8 mouse cellular contexts compared by ENCODE assay signal in the genomic region with DNA sequence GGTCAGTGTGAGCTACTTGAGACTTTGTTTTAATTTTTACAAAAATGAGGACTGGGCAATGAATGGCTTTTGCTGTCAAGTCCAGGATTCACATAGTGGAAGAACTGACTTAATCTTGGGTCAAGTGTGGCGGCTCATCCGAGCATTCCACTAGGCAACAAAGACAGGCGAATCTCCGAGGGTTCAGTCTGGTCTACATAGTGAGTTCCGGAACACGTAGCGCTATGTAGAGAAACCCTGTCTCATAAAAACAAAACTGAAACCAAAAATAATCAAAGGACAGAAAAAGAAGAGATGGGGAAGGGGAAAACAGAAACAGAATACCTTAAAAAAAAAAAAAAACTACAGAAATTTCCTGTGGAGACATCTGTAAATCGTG. TPM values are rescaled to one million over a fixed set of nuclear protein-coding genes. Genes with fewer than 3 reads are reported as not detected.
DNase-seq lines count a peak whose midpoint lies in the region; ATAC-seq and TF ChIP-seq lines count a peak whose summit lies in the region.

No protein-coding gene starts in this region.

- no peak for TF ChIP-seq CTCF in heart, postnatal 0 days (IDR thresholded peaks at IDR 0.05; ENCODE audit: low read depth)

- H3K4me2 ChIP-seq in kidney, embryonic 15.5 days, result peak overlapping the region; percentile 68
- peak overlapping the region; percentile 64 for H3K4me2 ChIP-seq in heart, postnatal 0 days (ENCODE audit: low read depth, low read length)
- H3K4me2 ChIP-seq in midbrain, embryonic 12.5 days (replicated peaks), result peak overlapping the region; percentile 60; the same call in 1 of the 2 replicates

- no peak for ATAC-seq in kidney, embryonic 15.5 days (replicated peaks; ENCODE audit: low FRiP score)
- ATAC-seq in heart, postnatal 0 days (ENCODE audit: insufficient read depth, low read depth), result no peak
- ATAC-seq in midbrain, embryonic 12.5 days (ENCODE audit: low FRiP score, low read depth), result no peak

- 54% methylated on average over 8 of the region's 8 CpGs for WGBS in kidney, embryonic 15.5 days
- WGBS in heart, postnatal 0 days, result 40% methylated on average over 8 of the region's 8 CpGs
- WGBS in midbrain, embryonic 12.5 days, result 55% methylated on average over 8 of the region's 8 CpGs

- DNase-seq in kidney, adult 18-20 months, result no peak
- DNase-seq in MEL-GATA-1-ER (ENCODE audit: extremely low read depth, low read depth), result peak; percentile 22
- DNase-seq in heart, postnatal 0 days (ENCODE audit: low spot score), result no peak
- DNase-seq in embryo, embryonic 10.5 days (ENCODE audit: low spot score), result no peak
- no peak for DNase-seq in layer of hippocampus, postnatal 25 days (ENCODE audit: extremely low spot score in 1 of 2, low spot score in 1 of 2)
- DNase-seq in adrenal gland, adult 18-20 months (ENCODE audit: low spot score in 2 of 2), result no peak

- H3K9me3 ChIP-seq in kidney, embryonic 15.5 days (replicated peaks), result no peaks in the 10 kb centered on the region
- no peaks in the 10 kb centered on the region for H3K9me3 ChIP-seq in heart, postnatal 0 days (replicated peaks; ENCODE audit: control insufficient read depth, low read length)
- H3K9me3 ChIP-seq in midbrain, embryonic 12.5 days, result no peaks in the 10 kb centered on the region

- H3K4me3 ChIP-seq in kidney, embryonic 15.5 days (replicated peaks), result peak overlapping the region; percentile 82
- peak overlapping the region; percentile 74 for H3K4me3 ChIP-seq in heart, postnatal 0 days (ENCODE audit: low read depth, low read length)
- H3K4me3 ChIP-seq in midbrain, embryonic 12.5 days, result peak overlapping the region; percentile 80; the same call in 1 of the 2 replicates

- 0 out of 2 replicates have a peak, but pooled peaks cover 10% of the 10 kb centered on the region for H3K4me1 ChIP-seq in kidney, embryonic 15.5 days
- H3K4me1 ChIP-seq in heart, postnatal 0 days (ENCODE audit: control insufficient read depth, insufficient read depth), result no peaks in the 10 kb centered on the region
- H3K4me1 ChIP-seq in midbrain, embryonic 12.5 days, result 0 out of 2 replicates have a peak, but pooled peaks cover 5% of the 10 kb centered on the region

- peaks cover 19% of the 10 kb centered on the region for H3K27me3 ChIP-seq in kidney, embryonic 15.5 days
- 0 out of 2 replicates have a peak, but pooled peaks cover 5% of the 10 kb centered on the region for H3K27me3 ChIP-seq in heart, postnatal 0 days (ENCODE audit: control insufficient read depth, insufficient read depth, low read length)
- peaks cover 10% of the 10 kb centered on the region for H3K27me3 ChIP-seq in midbrain, embryonic 12.5 days

- H3K27ac ChIP-seq in kidney, embryonic 15.5 days, result no peak overlapping the region
- H3K27ac ChIP-seq in heart, postnatal 0 days (ENCODE audit: low read depth), result no peak overlapping the region
- H3K27ac ChIP-seq in midbrain, embryonic 12.5 days (replicated peaks), result no peak overlapping the region

- no peak overlapping the region for H3K9ac ChIP-seq in kidney, embryonic 15.5 days
- H3K9ac ChIP-seq in heart, postnatal 0 days (replicated peaks; ENCODE audit: low read depth, low read length), result peak overlapping the region; percentile 68; the same call in 1 of the 2 replicates
- no peak overlapping the region for H3K9ac ChIP-seq in midbrain, embryonic 12.5 days (replicated peaks)

- no peaks in the 10 kb centered on the region for H3K36me3 ChIP-seq in kidney, embryonic 15.5 days
- no peaks in the 10 kb centered on the region for H3K36me3 ChIP-seq in heart, postnatal 0 days (replicated peaks; ENCODE audit: control insufficient read depth, insufficient read depth, low read length)
- H3K36me3 ChIP-seq in midbrain, embryonic 12.5 days, result no peaks in the 10 kb centered on the region

- TF ChIP-seq EP300 in heart, postnatal 0 days (IDR thresholded peaks at IDR 0.05; ENCODE audit: low read depth), result no peak

RNA-seq across cellular contexts. Expression of a gene that starts 0.6 kb away (rescaled TPM):
- 26.7 and 28.1 TPM in 2 replicates for polyA plus RNA-seq in kidney, embryonic 15.5 days (2015; fragmentation: Nextera tagmentation; extraction: Ambion mirVana)
- total RNA-seq in heart, postnatal 0 days (2014; rRNA removed; ENCODE audit: low replicate concordance), result 14.3 and 97.7 TPM in 2 replicates
- 37.2 TPM in 2 replicates for polyA plus RNA-seq in heart, postnatal 0 days (2015; fragmentation: Nextera tagmentation; extraction: Ambion mirVana)
- polyA plus RNA-seq in midbrain, embryonic 12.5 days (2016; fragmentation: Nextera tagmentation; extraction: Ambion mirVana), result 15.3 and 15.8 TPM in 2 replicates
- total RNA-seq in layer of hippocampus, postnatal 25 days (2021), result 10 to 100 TPM; 21.6 to 22.5 TPM
- total RNA-seq in adrenal gland, adult 18-20 months (2021), result 10 to 100 TPM; 32.4 to 50.5 TPM

RNA-seq across cellular contexts. Expression of a gene that starts 41.2 kb away (rescaled TPM):
- polyA plus RNA-seq in kidney, embryonic 15.5 days (2015; fragmentation: Nextera tagmentation; extraction: Ambion mirVana), result not detected in 2 replicates
- total RNA-seq in heart, postnatal 0 days (2014; rRNA removed; ENCODE audit: low replicate concordance), result not detected in 2 replicates
- not detected in 2 replicates for polyA plus RNA-seq in heart, postnatal 0 days (2015; fragmentation: Nextera tagmentation; extraction: Ambion mirVana)
- polyA plus RNA-seq in midbrain, embryonic 12.5 days (2016; fragmentation: Nextera tagmentation; extraction: Ambion mirVana), result not detected in 2 replicates
- total RNA-seq in layer of hippocampus, postnatal 25 days (2021), result not detected
- total RNA-seq in adrenal gland, adult 18-20 months (2021), result not detected
